Mouse (Mus musculus) thymus, adult 2 months (tissue): ENCODE measurements around the gene Appbp2. TPM values are rescaled to one million over a fixed set of nuclear protein-coding genes. Genes with fewer than 3 reads are reported as not detected.

ENCODE experiments used
- DNase-seq: peaks from one replicate; pipeline ENCODE4 v3.0.0; 2021
- H3K27ac ChIP-seq: fragments of 200-500 bp; 2 replicates; pipeline ENCODE4 v1.5.1; 2012; ENCODE audit warnings: low read length, control low read depth; ENCODE audit not compliant: control insufficient read depth, insufficient read depth
- H3K27me3 ChIP-seq: fragments of 200-500 bp; 2 replicates; pipeline ENCODE4 v1.6.1; 2012; ENCODE audit warnings: mild to moderate bottlenecking, low read length, moderate library complexity, mixed read lengths; ENCODE audit not compliant: control insufficient read depth, insufficient read depth
- H3K36me3 ChIP-seq: fragments of 200-500 bp; 2 replicates; pipeline ENCODE4 v1.6.1; 2012; ENCODE audit warnings: mild to moderate bottlenecking, low read length, moderate library complexity; ENCODE audit not compliant: control insufficient read depth, insufficient read depth
- H3K4me1 ChIP-seq: fragments of 200-500 bp; replicated peaks from 2 replicates; pipeline ENCODE4 v1.6.1; 2012; ENCODE audit warnings: low read length; ENCODE audit not compliant: control insufficient read depth, insufficient read depth
- H3K4me3 ChIP-seq: fragments of 200-500 bp; 2 replicates; pipeline ENCODE4 v1.5.1; 2012; ENCODE audit warnings: mild to moderate bottlenecking, low read length, control low read depth, moderate library complexity; ENCODE audit not compliant: control insufficient read depth, insufficient read depth
- CTCF ChIP-seq: fragments of 200-500 bp; IDR thresholded peaks from 2 replicates; pipeline ENCODE4 v1.5.1; 2012; ENCODE audit warnings: mild to moderate bottlenecking, control low read depth, low read length, moderate library complexity, borderline replicate concordance; ENCODE audit not compliant: control insufficient read depth, poor library complexity, insufficient read depth; ENCODE audit errors: extremely low read depth
- POLR2A ChIP-seq: fragments of 200-500 bp; IDR thresholded peaks from 2 replicates; pipeline ENCODE4 v1.6.1; 2012; ENCODE audit warnings: mild to moderate bottlenecking, low read length, control low read depth, moderate library complexity; ENCODE audit not compliant: control insufficient read depth, poor library complexity, insufficient read depth; ENCODE audit errors: extremely low read depth
- WGBS: fragments of 180-500 bp; shearing (Covaris S2); methylation state at CpG from one replicate; pipeline ENCODE4 v1.1.7; 2018; 5-methylcytosine and 5-hydroxymethylcytosine counted together
- polyA plus RNA-seq: library from polyadenylated mRNA; depleted of rRNA; stranded (reverse); fragments of >200 nt; gene quantifications from 2 replicates; pipeline ENCODE4 v1.2.3, GENCODE M21; 2012; rRNA removed

Appbp2 gene
- polyA plus RNA-seq, 1 experiment = 13.8 TPM

- Histone ChIP-seq H3K27ac (no peak overlapping the region), H3K4me3 (no peak overlapping the region), H3K36me3 (no peaks in the 10 kb centered on the region), H3K27me3 (no peaks in the 10 kb centered on the region), H3K4me1 (no peaks in the 10 kb centered on the region)
- 97% methylated on average over 2 of the region's 2 CpGs for WGBS
- TF ChIP-seq POLR2A (no peak), CTCF (no peak)
- DNase-seq = no peak
Observed at GRCm38 (mm10) chr11:85152256-85152930, 82.5 kb downstream of the Appbp2 start.

DNA sequence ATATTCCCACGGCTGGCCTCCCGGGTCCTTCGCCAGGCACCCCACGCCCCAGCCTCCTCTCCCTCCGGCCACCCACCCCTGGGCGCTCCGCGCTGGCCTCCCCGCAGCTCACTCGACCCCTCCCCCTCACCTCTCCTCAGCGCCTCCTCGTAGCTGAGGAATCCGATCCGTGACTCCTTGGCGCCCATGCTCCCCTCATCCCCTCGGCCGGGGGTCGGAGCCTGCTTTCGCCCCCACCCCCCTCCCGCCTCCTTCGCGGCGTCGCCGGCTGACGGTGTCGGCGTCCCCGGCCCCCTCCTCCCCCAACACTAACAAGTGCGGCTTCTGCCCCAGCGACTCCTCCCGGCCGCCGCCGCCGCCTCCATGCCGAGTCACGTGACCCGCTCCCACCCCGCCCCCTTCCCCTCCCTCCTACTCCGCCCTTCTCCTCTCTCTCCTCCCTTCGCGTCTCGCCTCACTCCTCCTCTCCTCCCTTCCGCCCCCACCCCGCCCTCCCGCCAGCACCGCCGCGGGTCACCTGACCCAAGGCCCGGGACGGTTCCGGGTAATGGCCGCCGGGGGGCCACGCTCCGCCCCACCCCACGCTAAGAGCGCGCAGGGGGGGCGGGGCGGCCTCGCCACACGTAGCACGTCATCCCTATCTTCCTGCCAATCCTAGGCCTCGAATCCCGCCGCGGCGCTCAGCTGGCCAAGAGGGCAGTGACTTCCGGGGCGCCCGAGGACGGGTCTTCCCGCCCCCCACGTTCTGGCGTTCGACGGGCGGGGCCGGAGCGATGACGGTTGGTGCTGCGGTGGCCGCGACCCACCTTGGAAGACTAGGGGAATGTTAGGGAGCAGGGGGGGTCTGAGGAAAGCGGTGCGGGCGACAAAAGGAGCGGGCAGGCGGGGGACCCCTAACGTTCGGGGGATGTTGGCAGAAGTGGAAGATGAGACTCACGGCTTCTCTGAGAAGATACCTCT lies 95.1 kb downstream of the Appbp2 start, which contains the start of gene Usp32:
TSS of gene Usp32 (minus strand) at position 581 of the 960 bp plus-strand sequence.
- Histone ChIP-seq H3K4me1 (peaks cover 5% of the 10 kb centered on the region), H3K36me3 (no peaks in the 10 kb centered on the region), H3K27me3 (no peaks in the 10 kb centered on the region), H3K27ac (peak within 1 kb of the TSS; percentile 20; the same call in 1 of the 2 replicates), H3K4me3 (peak within 1 kb of the TSS; percentile 61)
- TF ChIP-seq CTCF (peak; percentile 42; the same call in 1 of the 2 replicates), POLR2A (peak; percentile 95)
- under 1% methylated on average over 82 of the region's 94 CpGs for WGBS
- peak; percentile 94 for DNase-seq

DNA sequence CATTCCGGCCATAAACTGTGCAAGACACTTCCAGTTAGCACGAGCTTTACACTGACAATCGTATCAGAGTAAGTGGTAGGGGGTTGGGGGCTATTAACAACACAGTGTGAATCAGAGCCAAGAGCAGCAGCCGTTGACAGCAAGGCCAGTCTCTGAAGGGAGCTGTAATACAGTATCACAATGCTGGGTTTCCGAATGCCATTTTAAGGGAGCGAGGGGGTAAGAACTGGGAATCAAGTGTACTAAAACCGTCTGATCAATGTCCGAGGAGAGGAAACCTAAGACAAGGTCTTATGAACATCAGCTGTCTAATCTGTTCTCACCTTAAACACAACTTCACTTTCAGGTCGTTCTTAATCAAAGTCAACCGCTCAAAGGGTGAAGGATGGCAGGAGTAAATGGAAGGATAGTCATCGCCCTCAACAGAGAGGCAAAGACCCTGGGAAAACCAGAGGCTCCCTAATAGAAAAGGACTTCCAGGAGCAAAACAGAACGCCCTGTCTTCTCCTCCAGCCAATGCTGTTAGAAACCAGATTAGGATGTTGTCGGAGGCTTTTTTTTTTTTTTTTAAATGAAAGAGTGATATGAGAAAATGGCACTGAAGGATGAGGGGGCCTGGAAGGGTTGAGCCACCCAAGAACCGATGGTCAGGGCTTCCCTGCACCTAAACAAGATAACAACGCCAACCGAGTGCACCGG lies 96.0 kb downstream of the Appbp2 start:
- peak; percentile 3 for DNase-seq
- peaks cover 5% of the 10 kb centered on the region for H3K4me1 ChIP-seq
- TF ChIP-seq POLR2A = no peak
- TF ChIP-seq CTCF = no peak
- H3K27me3 ChIP-seq = no peaks in the 10 kb centered on the region
- H3K27ac ChIP-seq = no peak overlapping the region
- no peaks in the 10 kb centered on the region for H3K36me3 ChIP-seq
- 14% methylated on average over 17 of the region's 17 CpGs for WGBS
- H3K4me3 ChIP-seq = peak overlapping the region; percentile 61

Other genes with a start within 250 kb of the Appbp2 start
- gene Usp32, start 95.0 kb downstream of the Appbp2 start, polyA plus RNA-seq = 4.0 and 4.4 TPM in 2 replicates
- gene 1700125H20Rik, start 64.7 kb downstream of the Appbp2 start, polyA plus RNA-seq = not detected in 2 replicates
- gene Ppm1d, start 76.1 kb upstream of the Appbp2 start, polyA plus RNA-seq = 12.8 and 15.2 TPM in 2 replicates
- 42.5 and 49.4 TPM in 2 replicates for gene Bcas3, start 118.0 kb upstream of the Appbp2 start, polyA plus RNA-seq